Mouse (Mus musculus): Measurements from ENCODE around the gene Zfc3h1. TPM values are rescaled to one million over a fixed set of nuclear protein-coding genes. Genes with fewer than 3 reads are reported as not detected.

Zfc3h1 gene
- 95.6 TPM for polyA plus RNA-seq (2014; fragmentation: Illumina TruSeq; extraction: RNeasy Lipid Tissue Mini Kit (QIAGEN cat#74804); ENCODE audit: low read depth, low replicate concordance)

DNA sequence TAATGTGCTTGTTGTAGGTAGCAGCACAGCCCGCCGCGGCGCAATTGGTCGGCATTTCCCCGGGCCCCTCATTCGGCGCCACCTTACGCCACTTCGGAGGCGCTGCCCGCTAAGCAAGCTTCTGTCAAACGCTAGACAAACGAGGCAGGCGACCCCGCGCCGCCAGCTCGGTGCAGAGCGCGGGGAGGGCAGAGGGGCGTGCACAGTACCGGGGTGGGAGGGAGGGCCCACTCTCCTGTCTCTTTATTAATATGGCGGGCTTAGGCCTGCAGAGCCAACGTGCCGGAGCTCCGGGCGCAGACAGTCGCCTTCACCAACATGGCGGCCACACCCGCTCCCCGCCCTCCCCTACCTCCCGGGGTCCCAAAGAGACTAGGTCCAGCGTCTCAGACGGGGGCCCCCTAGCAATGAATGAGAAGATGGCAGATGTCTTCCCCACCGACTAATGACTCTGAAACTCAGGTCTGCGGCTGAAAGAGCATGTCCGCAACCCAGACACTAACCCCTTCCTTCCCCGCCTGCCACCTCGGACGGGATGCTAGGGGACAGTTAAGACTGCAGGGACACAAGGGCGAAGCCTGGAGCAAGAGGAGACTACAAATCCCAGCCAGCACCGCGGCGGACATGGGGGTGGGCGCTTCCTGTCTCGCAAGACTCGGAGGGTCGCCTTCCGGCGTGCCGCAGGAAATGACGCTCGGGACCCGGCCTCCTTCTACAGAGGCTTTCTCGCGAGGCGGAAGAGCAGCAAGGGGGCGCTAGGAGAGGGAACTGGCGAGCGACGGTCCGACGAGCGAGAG, at the start of gene Zfc3h1, which contains the start of gene Thap2:
TSS of gene Zfc3h1 (plus strand) at position 739 of the 797 bp plus-strand sequence.
TSS of gene Thap2 (minus strand) at position 223 of the 797 bp plus-strand sequence.

DNA sequence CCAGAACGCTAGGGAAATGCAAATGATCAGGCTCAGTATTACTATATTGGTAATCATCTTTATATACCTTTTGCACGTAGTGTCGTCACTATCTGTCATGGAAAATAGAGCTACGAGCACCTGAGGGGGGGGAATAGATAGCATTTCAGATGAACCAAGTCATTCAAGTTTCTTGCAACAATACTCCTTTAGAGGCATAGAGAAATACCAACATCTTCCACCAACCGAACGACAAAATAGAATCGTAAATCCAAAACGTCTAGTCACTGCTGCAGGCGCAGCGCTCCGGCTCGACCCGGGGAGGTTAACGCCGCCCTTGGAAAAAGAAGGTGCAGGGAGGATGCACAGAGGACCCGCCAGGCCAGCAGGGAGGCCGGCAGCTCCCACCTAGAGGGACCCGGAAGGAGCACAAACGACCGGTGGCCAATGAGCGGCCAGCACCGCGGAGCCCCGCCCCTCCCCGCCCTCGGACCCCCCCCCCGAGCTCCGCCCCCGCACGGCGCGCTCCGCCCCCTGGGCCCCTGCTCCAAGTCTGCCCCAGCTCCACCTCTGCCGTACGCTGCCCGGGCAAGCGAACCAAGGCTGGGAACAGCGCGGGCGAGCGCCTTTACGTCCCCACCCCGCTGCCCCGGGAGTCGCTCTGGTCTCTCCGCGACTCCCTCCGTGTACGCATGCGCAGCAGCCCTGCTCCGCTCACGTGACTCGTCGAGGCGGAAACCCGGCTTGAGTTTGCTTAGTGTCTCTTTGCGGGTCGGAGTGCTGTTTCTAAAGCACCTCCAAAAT, 22.7 kb upstream of the Zfc3h1 start, which contains the start of gene Tmem19:
TSS of gene Tmem19 (minus strand) at position 662 of the 783 bp plus-strand sequence.

Other genes starting within 250 kb of the Zfc3h1 start
- not detected for gene Tph2, start 199.9 kb upstream of the Zfc3h1 start, polyA plus RNA-seq (2014; fragmentation: Illumina TruSeq; extraction: RNeasy Lipid Tissue Mini Kit (QIAGEN cat#74804); ENCODE audit: low read depth, low replicate concordance)
- 81.5 TPM for gene Tbc1d15, start 133.5 kb upstream of the Zfc3h1 start, polyA plus RNA-seq (2014; fragmentation: Illumina TruSeq; extraction: RNeasy Lipid Tissue Mini Kit (QIAGEN cat#74804); ENCODE audit: low read depth, low replicate concordance)
- gene Rab21, start 69.4 kb upstream of the Zfc3h1 start, polyA plus RNA-seq (2014; fragmentation: Illumina TruSeq; extraction: RNeasy Lipid Tissue Mini Kit (QIAGEN cat#74804); ENCODE audit: low read depth, low replicate concordance) = 96.2 TPM
- gene Tmem19, start 22.5 kb upstream of the Zfc3h1 start, polyA plus RNA-seq (2014; fragmentation: Illumina TruSeq; extraction: RNeasy Lipid Tissue Mini Kit (QIAGEN cat#74804); ENCODE audit: low read depth, low replicate concordance) = 139 TPM
- gene Thap2, start 516 bp upstream of the Zfc3h1 start, polyA plus RNA-seq (2014; fragmentation: Illumina TruSeq; extraction: RNeasy Lipid Tissue Mini Kit (QIAGEN cat#74804); ENCODE audit: low read depth, low replicate concordance) = 43.9 TPM
- gene A930009A15Rik, start 185.0 kb downstream of the Zfc3h1 start, polyA plus RNA-seq (2014; fragmentation: Illumina TruSeq; extraction: RNeasy Lipid Tissue Mini Kit (QIAGEN cat#74804); ENCODE audit: low read depth, low replicate concordance) = not detected
- gene Lgr5, start 202.8 kb downstream of the Zfc3h1 start, polyA plus RNA-seq (2014; fragmentation: Illumina TruSeq; extraction: RNeasy Lipid Tissue Mini Kit (QIAGEN cat#74804); ENCODE audit: low read depth, low replicate concordance) = 0.89 TPM